Mouse (Mus musculus) lung, postnatal 0 days (tissue): Measurements from ENCODE around the gene Hddc2.

Source experiments
- CTCF ChIP-seq: IDR thresholded peaks from 2 replicates; pipeline ENCODE4 v1.5.1; 2016; ENCODE audit warnings: antibody characterized with exemption, mild to moderate bottlenecking
- EP300 ChIP-seq: IDR thresholded peaks from 2 replicates; pipeline ENCODE4 v1.6.1; 2016; ENCODE audit warnings: antibody characterized with exemption, mild to moderate bottlenecking, control low read depth

DNA sequence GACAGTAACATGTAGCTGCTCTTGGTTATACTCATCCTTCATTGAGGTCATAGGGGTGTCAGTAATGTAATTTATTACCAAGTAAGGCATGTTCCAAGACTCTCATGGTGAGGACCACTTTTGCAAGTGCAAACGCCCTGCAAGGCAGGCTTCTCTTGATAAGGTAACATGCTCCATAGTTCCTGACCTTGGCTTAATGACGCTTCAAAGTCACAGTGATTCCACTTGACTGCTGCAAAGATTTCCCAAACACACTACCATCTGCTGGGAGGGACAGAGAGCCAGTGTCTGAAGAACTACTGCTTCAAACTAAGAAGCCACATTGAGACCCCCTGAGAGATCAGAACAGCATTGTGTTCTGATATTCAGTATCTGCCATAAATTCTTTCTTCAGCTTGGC, 40.4 kb upstream of the Hddc2 start:
- TF ChIP-seq CTCF: no peak
- TF ChIP-seq EP300: no peak
